Mouse (Mus musculus): Measurements from ENCODE around the gene Ptcra. TPM values are rescaled to one million over a fixed set of nuclear protein-coding genes. Genes with fewer than 3 reads are reported as not detected.
"Not testable (repeated sequence)": the region's sequence is repeated elsewhere in the genome, so short reads cannot be mapped to it uniquely, and the experiment has no call there.

Gene Ptcra
- polyA plus RNA-seq, 1 experiment from 2014 or later: 0.60 TPM

- not testable (repeated sequence) for H3K36me3 ChIP-seq; H3K4me3 ChIP-seq; H3K27me3 ChIP-seq (ENCODE audit: insufficient read depth, poor library complexity, severe bottlenecking); H3K4me1 ChIP-seq; H3K9me3 ChIP-seq; DNase-seq (ENCODE audit: low spot score); H3K27ac ChIP-seq
- 61% methylated on average over 9 of the region's 9 CpGs for WGBS
Measured at GRCm38 (mm10) chr17:46764916-46765315, 1.4 kb upstream of the Ptcra start.

GRCm38 (mm10) chr17:46758753-46759152 is 4.8 kb downstream of the Ptcra start:
- no peaks in the 10 kb centered on the region for H3K9me3 ChIP-seq
- no peak overlapping the region for H3K4me3 ChIP-seq
- peaks cover 3% of the 10 kb centered on the region for H3K4me1 ChIP-seq
- no peak for DNase-seq (ENCODE audit: low spot score)
- H3K27me3 ChIP-seq (ENCODE audit: insufficient read depth, poor library complexity, severe bottlenecking): no peaks in the 10 kb centered on the region
- WGBS: 72% methylated on average over 12 of the region's 12 CpGs
- H3K27ac ChIP-seq: no peak overlapping the region
- no peaks in the 10 kb centered on the region for H3K36me3 ChIP-seq

- WGBS: under 1% methylated on average over 58 of the region's 58 CpGs
- H3K36me3 ChIP-seq: peaks cover 9% of the 10 kb centered on the region
- no peaks in the 10 kb centered on the region for H3K27me3 ChIP-seq (ENCODE audit: insufficient read depth, poor library complexity, severe bottlenecking)
- DNase-seq (ENCODE audit: low spot score): peak; percentile 99
- H3K4me3 ChIP-seq: peak within 1 kb of the TSS; percentile 82
- peak within 1 kb of the TSS; percentile 92 for H3K27ac ChIP-seq
- peaks cover 17% of the 10 kb centered on the region for H3K4me1 ChIP-seq
- no peaks in the 10 kb centered on the region for H3K9me3 ChIP-seq
Measured at GRCm38 (mm10) chr17:46751794-46752556, 11.5 kb downstream of the Ptcra start, which contains the start of gene Cnpy3. Cnpy3 (minus strand) TSS chr17:46752214.

GRCm38 (mm10) chr17:46751056-46751793 is 12.3 kb downstream of the Ptcra start:
- peaks cover 16% of the 10 kb centered on the region for H3K4me1 ChIP-seq
- peak overlapping the region; percentile 92 for H3K27ac ChIP-seq
- 33% methylated on average over 16 of the region's 16 CpGs for WGBS
- H3K9me3 ChIP-seq: no peaks in the 10 kb centered on the region
- H3K27me3 ChIP-seq (ENCODE audit: insufficient read depth, poor library complexity, severe bottlenecking): no peaks in the 10 kb centered on the region
- H3K4me3 ChIP-seq: peak overlapping the region; percentile 82
- H3K36me3 ChIP-seq: peaks cover 17% of the 10 kb centered on the region
- DNase-seq (ENCODE audit: low spot score): peak; percentile 83

GRCm38 (mm10) chr17:46750580-46750979 is 12.9 kb downstream of the Ptcra start:
- Histone ChIP-seq H3K9me3 (no peaks in the 10 kb centered on the region), H3K27me3 (ENCODE audit: insufficient read depth, poor library complexity, severe bottlenecking) (no peaks in the 10 kb centered on the region), H3K4me1 (peaks cover 14% of the 10 kb centered on the region), H3K27ac (peak overlapping the region; percentile 92; the same call in 1 of the 2 replicates), H3K4me3 (peak overlapping the region; percentile 82), H3K36me3 (peaks cover 22% of the 10 kb centered on the region)
- 94% methylated on average over 4 of the region's 4 CpGs for WGBS
- no peak for DNase-seq (ENCODE audit: low spot score)

- 84% methylated on average over 5 of the region's 5 CpGs for WGBS
- H3K9me3 ChIP-seq: no peaks in the 10 kb centered on the region
- peaks cover 34% of the 10 kb centered on the region for H3K36me3 ChIP-seq
- H3K4me3 ChIP-seq: no peak overlapping the region
- peaks cover 14% of the 10 kb centered on the region for H3K4me1 ChIP-seq
- DNase-seq (ENCODE audit: low spot score): no peak
- no peak overlapping the region for H3K27ac ChIP-seq
- H3K27me3 ChIP-seq (ENCODE audit: insufficient read depth, poor library complexity, severe bottlenecking): no peaks in the 10 kb centered on the region
Measured at GRCm38 (mm10) chr17:46749282-46749681, 14.2 kb downstream of the Ptcra start.

GRCm38 (mm10) chr17:46747806-46748205 is 15.7 kb downstream of the Ptcra start:
- Histone ChIP-seq H3K36me3 (peaks cover 49% of the 10 kb centered on the region), H3K27ac (no peak overlapping the region), H3K4me1 (peaks cover 14% of the 10 kb centered on the region), H3K9me3 (no peaks in the 10 kb centered on the region), H3K27me3 (ENCODE audit: insufficient read depth, poor library complexity, severe bottlenecking) (no peaks in the 10 kb centered on the region), H3K4me3 (no peak overlapping the region)
- no peak for DNase-seq (ENCODE audit: low spot score)
- 89% methylated on average over 2 of the region's 2 CpGs for WGBS

GRCm38 (mm10) chr17:46747234-46747633 is 16.3 kb downstream of the Ptcra start:
- Histone ChIP-seq H3K27me3 (ENCODE audit: insufficient read depth, poor library complexity, severe bottlenecking) (no peaks in the 10 kb centered on the region), H3K4me1 (peaks cover 9% of the 10 kb centered on the region), H3K4me3 (no peak overlapping the region), H3K36me3 (peaks cover 53% of the 10 kb centered on the region), H3K9me3 (no peaks in the 10 kb centered on the region), H3K27ac (no peak overlapping the region)
- WGBS: 83% methylated on average over 8 of the region's 8 CpGs
- no peak for DNase-seq (ENCODE audit: low spot score)

- 87% methylated on average over 2 of the region's 2 CpGs for WGBS
- DNase-seq (ENCODE audit: low spot score): no peak
- H3K36me3 ChIP-seq: peaks cover 63% of the 10 kb centered on the region
Measured at GRCm38 (mm10) chr17:46745506-46745905, 18.0 kb downstream of the Ptcra start.

GRCm38 (mm10) chr17:46742986-46743385 is 20.5 kb downstream of the Ptcra start:
- H3K4me3 ChIP-seq: no peak overlapping the region
- no peaks in the 10 kb centered on the region for H3K9me3 ChIP-seq
- WGBS: 89% methylated on average over 9 of the region's 9 CpGs
- no peaks in the 10 kb centered on the region for H3K4me1 ChIP-seq
- DNase-seq (ENCODE audit: low spot score): no peak
- H3K27me3 ChIP-seq (ENCODE audit: insufficient read depth, poor library complexity, severe bottlenecking): no peaks in the 10 kb centered on the region
- H3K36me3 ChIP-seq: peaks cover 72% of the 10 kb centered on the region
- no peak overlapping the region for H3K27ac ChIP-seq

More at GRCm38 (mm10) chr17:46745506-46745905, 18.0 kb downstream of the Ptcra start:
- Histone ChIP-seq H3K27ac (no peak overlapping the region), H3K4me1 (peaks cover 1% of the 10 kb centered on the region; the same call in 1 of the 2 replicates), H3K27me3 (ENCODE audit: insufficient read depth, poor library complexity, severe bottlenecking) (no peaks in the 10 kb centered on the region), H3K9me3 (no peaks in the 10 kb centered on the region), H3K4me3 (no peak overlapping the region)

GRCm38 (mm10) chr17:46741305-46741704 is 22.2 kb downstream of the Ptcra start:
- H3K36me3 ChIP-seq: peaks cover 65% of the 10 kb centered on the region
- 88% methylated on average over 6 of the region's 6 CpGs for WGBS
- H3K27ac ChIP-seq: no peak overlapping the region
- H3K27me3 ChIP-seq (ENCODE audit: insufficient read depth, poor library complexity, severe bottlenecking): no peaks in the 10 kb centered on the region
- peak; percentile 85 for DNase-seq (ENCODE audit: low spot score)
- H3K9me3 ChIP-seq: no peaks in the 10 kb centered on the region
- no peak overlapping the region for H3K4me3 ChIP-seq
- H3K4me1 ChIP-seq: no peaks in the 10 kb centered on the region

GRCm38 (mm10) chr17:46736160-46736559 is 27.4 kb downstream of the Ptcra start:
- Histone ChIP-seq H3K27ac (no peak overlapping the region; the same call in 1 of the 2 replicates), H3K4me1 (no peaks in the 10 kb centered on the region), H3K27me3 (ENCODE audit: insufficient read depth, poor library complexity, severe bottlenecking) (no peaks in the 10 kb centered on the region), H3K36me3 (peaks cover 38% of the 10 kb centered on the region), H3K4me3 (no peak overlapping the region), H3K9me3 (no peaks in the 10 kb centered on the region)
- 63% methylated on average over 9 of the region's 10 CpGs for WGBS
- DNase-seq (ENCODE audit: low spot score): peak; percentile 73

GRCm38 (mm10) chr17:46735287-46735686 is 28.2 kb downstream of the Ptcra start:
- Histone ChIP-seq H3K4me3 (no peak overlapping the region), H3K9me3 (no peaks in the 10 kb centered on the region), H3K27me3 (ENCODE audit: insufficient read depth, poor library complexity, severe bottlenecking) (peaks cover 1% of the 10 kb centered on the region; the same call in 1 of the 2 replicates), H3K36me3 (peaks cover 36% of the 10 kb centered on the region), H3K27ac (no peak overlapping the region), H3K4me1 (no peaks in the 10 kb centered on the region)
- no peak for DNase-seq (ENCODE audit: low spot score)
- WGBS: 88% methylated on average over 7 of the region's 7 CpGs
